Mouse (Mus musculus) megakaryocyte, embryonic 14.5 days (primary cell): ENCODE data around the gene Eif3g. TPM values are rescaled to one million over a fixed set of nuclear protein-coding genes. Genes with fewer than 3 reads are reported as not detected.

Experiments
- H3K27me3 ChIP-seq: replicated peaks from 2 replicates; pipeline ENCODE3; 2012; ENCODE audit warnings: inconsistent platforms
- H3K36me3 ChIP-seq: replicated peaks from 2 replicates; pipeline ENCODE3; 2012; ENCODE audit warnings: low read length, inconsistent platforms, mixed read lengths
- H3K4me1 ChIP-seq: 2 replicates; pipeline ENCODE4 v1.6.1; 2012; ENCODE audit warnings: inconsistent platforms
- H3K4me3 ChIP-seq: replicated peaks from 2 replicates; pipeline ENCODE3; 2012; ENCODE audit warnings: moderate library complexity, mild to moderate bottlenecking, inconsistent platforms
- H3K9me3 ChIP-seq: 2 replicates; pipeline ENCODE4 v1.6.1; 2012; ENCODE audit warnings: inconsistent platforms
- FLI1 ChIP-seq: IDR thresholded peaks from 2 replicates; pipeline ENCODE4 v1.6.1; 2012; ENCODE audit warnings: low read length, inconsistent platforms, mixed read lengths
- GATA1 ChIP-seq: IDR thresholded peaks from 3 replicates; pipeline ENCODE4 v1.6.1; 2012; ENCODE audit warnings: mixed read lengths, low read length, inconsistent platforms, borderline replicate concordance
- polyA plus RNA-seq: library from polyadenylated mRNA; stranded (reverse); fragments of >175 nt; gene quantifications from 2 replicates; pipeline ENCODE4 v1.2.3, GENCODE M21; 2012; ENCODE audit warnings: low replicate concordance; ENCODE audit not compliant: insufficient read depth

The Eif3g gene
- 300 and 342 TPM in 2 replicates for polyA plus RNA-seq

- TF ChIP-seq GATA1 (no peak), FLI1 (peak; percentile 93)
These were observed at the start of gene Eif3g for GRCm38 (mm10) chr9:20898511-20899073. Gene Eif3g (minus strand): TSS chr9:20898623.

GRCm38 (mm10) chr9:20946066-20946880 lies 47.9 kb upstream of the Eif3g start:
- Histone ChIP-seq H3K4me1 (peaks cover 87% of the 10 kb centered on the region), H3K27me3 (no peaks in the 10 kb centered on the region), H3K4me3 (no peak overlapping the region), H3K36me3 (peaks cover 77% of the 10 kb centered on the region), H3K9me3 (no peaks in the 10 kb centered on the region)
- TF ChIP-seq FLI1 (no peak), GATA1 (no peak)

More at GRCm38 (mm10) chr9:20898511-20899073, at the start of gene Eif3g:
- no peaks in the 10 kb centered on the region for H3K27me3 ChIP-seq
- H3K9me3 ChIP-seq = no peaks in the 10 kb centered on the region
- peak within 1 kb of the TSS; percentile 98 for H3K4me3 ChIP-seq
- peaks cover 38% of the 10 kb centered on the region for H3K36me3 ChIP-seq
- peaks cover 63% of the 10 kb centered on the region for H3K4me1 ChIP-seq

GRCm38 (mm10) chr9:20944697-20945370 lies 46.4 kb upstream of the Eif3g start:
- Histone ChIP-seq H3K9me3 (no peaks in the 10 kb centered on the region), H3K36me3 (peaks cover 91% of the 10 kb centered on the region), H3K4me1 (peaks cover 73% of the 10 kb centered on the region), H3K4me3 (peak overlapping the region; percentile 21), H3K27me3 (no peaks in the 10 kb centered on the region)
- TF ChIP-seq FLI1 = no peak

GRCm38 (mm10) chr9:20943911-20944310 lies 45.5 kb upstream of the Eif3g start:
- TF ChIP-seq GATA1 (no peak), FLI1 (no peak)
- Histone ChIP-seq H3K9me3 (no peaks in the 10 kb centered on the region), H3K4me1 (peaks cover 63% of the 10 kb centered on the region), H3K36me3 (peaks cover 94% of the 10 kb centered on the region), H3K4me3 (no peak overlapping the region), H3K27me3 (no peaks in the 10 kb centered on the region)

GRCm38 (mm10) chr9:20943396-20943795 lies 45.0 kb upstream of the Eif3g start:
- Histone ChIP-seq H3K9me3 (no peaks in the 10 kb centered on the region), H3K4me3 (peak overlapping the region; percentile 7), H3K36me3 (peaks cover 96% of the 10 kb centered on the region), H3K4me1 (peaks cover 58% of the 10 kb centered on the region), H3K27me3 (no peaks in the 10 kb centered on the region)
- TF ChIP-seq GATA1 (no peak), FLI1 (no peak)

- H3K27me3 ChIP-seq = no peaks in the 10 kb centered on the region
- no peak for TF ChIP-seq GATA1
- TF ChIP-seq FLI1 = no peak
- H3K9me3 ChIP-seq = no peaks in the 10 kb centered on the region
These were observed 24.8 kb upstream of the Eif3g start for GRCm38 (mm10) chr9:20923258-20923657.

GRCm38 (mm10) chr9:20916160-20916559 lies 17.7 kb upstream of the Eif3g start:
- no peak overlapping the region for H3K4me3 ChIP-seq
- TF ChIP-seq GATA1 (no peak), FLI1 (no peak)
- H3K4me1 ChIP-seq = peaks cover 3% of the 10 kb centered on the region
- H3K9me3 ChIP-seq = no peaks in the 10 kb centered on the region
- no peaks in the 10 kb centered on the region for H3K27me3 ChIP-seq
- H3K36me3 ChIP-seq = peaks cover 100% of the 10 kb centered on the region

More at GRCm38 (mm10) chr9:20923258-20923657, 24.8 kb upstream of the Eif3g start:
- Histone ChIP-seq H3K36me3 (peaks cover 100% of the 10 kb centered on the region), H3K4me3 (no peak overlapping the region), H3K4me1 (peaks cover 20% of the 10 kb centered on the region)

GRCm38 (mm10) chr9:20909948-20910347 lies 11.5 kb upstream of the Eif3g start:
- H3K27me3 ChIP-seq = no peaks in the 10 kb centered on the region
- no peaks in the 10 kb centered on the region for H3K9me3 ChIP-seq
- H3K4me1 ChIP-seq = peaks cover 3% of the 10 kb centered on the region
- H3K36me3 ChIP-seq = peaks cover 100% of the 10 kb centered on the region
- TF ChIP-seq GATA1 (no peak), FLI1 (no peak)
- H3K4me3 ChIP-seq = no peak overlapping the region

GRCm38 (mm10) chr9:20902174-20902491 lies 3.7 kb upstream of the Eif3g start:
- H3K4me3 ChIP-seq = peak overlapping the region; percentile 85
- no peaks in the 10 kb centered on the region for H3K27me3 ChIP-seq
- no peaks in the 10 kb centered on the region for H3K9me3 ChIP-seq
- TF ChIP-seq GATA1 = no peak
- TF ChIP-seq FLI1 = no peak
- H3K36me3 ChIP-seq = peaks cover 33% of the 10 kb centered on the region
- peaks cover 40% of the 10 kb centered on the region for H3K4me1 ChIP-seq

GRCm38 (mm10) chr9:20901466-20902173 lies 3.2 kb upstream of the Eif3g start:
- H3K9me3 ChIP-seq = no peaks in the 10 kb centered on the region
- TF ChIP-seq GATA1 (no peak), FLI1 (no peak)

More at GRCm38 (mm10) chr9:20901466-20902173, 3.2 kb upstream of the Eif3g start:
- Histone ChIP-seq H3K27me3 (no peaks in the 10 kb centered on the region), H3K4me3 (peak overlapping the region; percentile 85), H3K36me3 (peaks cover 33% of the 10 kb centered on the region), H3K4me1 (peaks cover 45% of the 10 kb centered on the region)
